Mouse (Mus musculus): ENCODE results near the gene Olfr118.
"Not testable (repeated sequence)": the region's sequence is repeated elsewhere in the genome, so short reads cannot be mapped to it uniquely, and the experiment has no call there.

The Olfr118 gene

GRCm38 (mm10) chr17:37666688-37667087, at the start of gene Olfr118:
TSS of gene Olfr118 (plus strand) at chr17:37666988.
- no peak for DNase-seq

GRCm38 (mm10) chr17:37627009-37627408, 39.8 kb upstream of the Olfr118 start, which contains the start of the genes Olfr115 and Olfr116:
TSS of gene Olfr115 (minus strand) at chr17:37627109.
TSS of gene Olfr116 (minus strand) at chr17:37627199.
- no peak for DNase-seq

- no peak for DNase-seq
Observed at GRCm38 (mm10) chr17:37663682-37664081, 3.1 kb upstream of the Olfr118 start, which contains the start of gene Olfr117. TSS of gene Olfr117 (minus strand) at chr17:37663782.

GRCm38 (mm10) chr17:37696264-37696663, 29.5 kb downstream of the Olfr118 start, which contains the start of gene Olfr119:
TSS of gene Olfr119 (plus strand) at chr17:37696564.
- DNase-seq = not testable (repeated sequence)

- no peak for DNase-seq
Observed at GRCm38 (mm10) chr17:37721508-37721907, 54.7 kb downstream of the Olfr118 start, which contains the start of gene Olfr120. TSS of gene Olfr120 (plus strand) at chr17:37721808.
